Mouse (Mus musculus): Measurements from ENCODE around the gene Ptprm.

Gene Ptprm

GRCm38 (mm10) chr17:66671715-66672230 is 682.5 kb downstream of the Ptprm start:
- no peak for DNase-seq (ENCODE audit: low spot score)

DNA sequence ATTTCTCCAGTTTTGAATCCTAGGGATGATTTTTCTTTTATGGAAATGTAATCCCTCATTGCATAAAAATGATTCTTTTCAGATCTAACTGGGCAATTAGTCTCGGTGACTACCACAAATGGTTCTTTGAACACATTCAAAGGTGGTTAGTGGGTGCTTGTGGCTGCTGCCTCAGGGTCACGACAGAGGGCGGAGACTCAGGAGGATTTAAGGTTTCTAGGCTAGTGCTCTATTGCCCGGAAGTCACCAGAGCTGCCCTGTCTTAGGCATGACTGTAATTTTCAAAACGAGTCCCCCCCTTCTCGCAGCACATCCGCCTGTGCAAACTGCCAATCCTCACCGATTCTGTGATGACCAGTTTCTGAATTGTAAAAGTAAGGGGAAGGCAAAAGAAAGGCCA is 683.0 kb downstream of the Ptprm start:
- DNase-seq (ENCODE audit: low spot score) = no peak

- DNase-seq (ENCODE audit: low spot score) = no peak
These were observed 688.5 kb downstream of the Ptprm start for GRCm38 (mm10) chr17:66665791-66666190.

- no peak for DNase-seq (ENCODE audit: low spot score)
These were observed 689.0 kb downstream of the Ptprm start for GRCm38 (mm10) chr17:66665201-66665756.

GRCm38 (mm10) chr17:66664796-66665195 is 689.5 kb downstream of the Ptprm start:
- DNase-seq (ENCODE audit: low spot score) = no peak

- DNase-seq (ENCODE audit: low spot score) = no peak
These were observed 695.0 kb downstream of the Ptprm start for GRCm38 (mm10) chr17:66659242-66659641.

- no peak for DNase-seq (ENCODE audit: low spot score)
These were observed 716.1 kb downstream of the Ptprm start for GRCm38 (mm10) chr17:66637951-66638722.

DNA sequence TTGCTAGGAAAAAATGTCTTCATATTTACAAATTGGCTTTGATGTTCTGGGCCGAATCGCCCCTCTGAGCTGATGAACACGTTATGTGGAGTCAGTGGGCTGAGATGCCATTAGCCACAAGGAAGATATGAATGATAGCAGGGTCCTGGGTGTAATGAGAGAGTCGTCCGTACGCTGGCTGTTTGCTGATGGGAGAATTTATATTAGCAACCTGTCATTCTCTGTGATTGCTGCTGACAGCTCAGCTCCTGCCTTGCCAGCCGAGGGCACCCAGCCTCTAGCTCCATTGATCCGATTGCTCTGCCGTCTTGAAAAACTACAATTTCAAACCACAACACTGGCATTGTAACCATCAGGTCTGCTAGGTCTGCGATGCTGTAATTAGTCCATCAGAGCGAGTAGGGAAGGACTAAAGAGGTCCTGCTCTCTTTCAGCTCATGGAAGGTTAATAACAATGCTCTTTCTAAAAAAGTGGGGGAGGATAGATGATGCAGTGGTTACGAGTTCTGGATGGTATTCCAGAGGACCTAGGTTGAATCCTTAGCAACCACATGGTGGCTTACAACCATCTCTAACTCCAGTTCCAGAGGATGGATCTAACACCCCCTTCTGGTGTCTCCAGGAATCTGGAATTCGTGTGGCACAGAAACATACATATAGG is 734.1 kb downstream of the Ptprm start:
- no peak for DNase-seq (ENCODE audit: low spot score)

GRCm38 (mm10) chr17:66619255-66619826 is 734.9 kb downstream of the Ptprm start:
- no peak for DNase-seq (ENCODE audit: low spot score)
